Mouse (Mus musculus) embryonic facial prominence, embryonic 14.5 days (tissue): ENCODE measurements at regions not wholly inside any gene's neighbourhood (a gene's known extent, or its start where the extent isn't known, plus 50 kb on each side); places are given as distances from the start of the nearest gene placed in this dataset.

Source experiments
- ATAC-seq: fragments of 200-750 bp; cut with Nextera tagmentation; 2 replicates; pipeline ENCODE4 v1.8.0; 2017; ENCODE audit warnings: low read depth, moderate number of reproducible peaks, moderate TSS enrichment
- DNase-seq: peaks from one replicate; pipeline ENCODE4 v3.0.0-alpha.2; 2015; ENCODE audit warnings: low spot score
- H3K27ac ChIP-seq: fragments of 300-500 bp; sonication (generic); replicated peaks from 2 replicates; pipeline ENCODE4 v1.5.1; 2014; ENCODE audit warnings: low read depth, mild to moderate bottlenecking, low read length, moderate library complexity
- H3K27me3 ChIP-seq: fragments of 300-500 bp; sonication (generic); replicated peaks from 2 replicates; pipeline ENCODE4 v1.6.1; 2014; ENCODE audit warnings: low read length; ENCODE audit not compliant: control insufficient read depth, insufficient read depth
- H3K36me3 ChIP-seq: fragments of 300-500 bp; sonication (generic); 2 replicates; pipeline ENCODE4 v1.6.1; 2014; ENCODE audit warnings: low read length, mixed read lengths; ENCODE audit not compliant: control insufficient read depth, insufficient read depth
- H3K4me1 ChIP-seq: fragments of 300-500 bp; sonication (generic); 2 replicates; pipeline ENCODE4 v1.6.1; 2014; ENCODE audit warnings: antibody characterized with exemption, low read length; ENCODE audit not compliant: control insufficient read depth, insufficient read depth
- H3K4me2 ChIP-seq: fragments of 300-500 bp; sonication (generic); 2 replicates; pipeline ENCODE4 v1.6.1; 2014; ENCODE audit warnings: low read depth, mild to moderate bottlenecking, low read length, moderate library complexity, mixed read lengths
- H3K4me3 ChIP-seq: fragments of 300-500 bp; sonication (generic); 2 replicates; pipeline ENCODE4 v1.5.1; 2014; ENCODE audit warnings: low read depth, mild to moderate bottlenecking, low read length
- H3K9ac ChIP-seq: fragments of 300-500 bp; sonication (generic); 2 replicates; pipeline ENCODE4 v1.6.1; 2014; ENCODE audit warnings: low read depth, mild to moderate bottlenecking, low read length, moderate library complexity, mixed read lengths
- H3K9me3 ChIP-seq: fragments of 300-500 bp; sonication (generic); 2 replicates; pipeline ENCODE4 v1.6.1; 2016; ENCODE audit warnings: low read length; ENCODE audit not compliant: control insufficient read depth
- WGBS: fragments of 180-500 bp; shearing (Covaris S2); extraction: QIAGEN DNeasy Blood & Tissue Kit; methylation state at CpG from one replicate; pipeline ENCODE4 v1.1.7; 2014; 5-methylcytosine and 5-hydroxymethylcytosine counted together

DNA sequence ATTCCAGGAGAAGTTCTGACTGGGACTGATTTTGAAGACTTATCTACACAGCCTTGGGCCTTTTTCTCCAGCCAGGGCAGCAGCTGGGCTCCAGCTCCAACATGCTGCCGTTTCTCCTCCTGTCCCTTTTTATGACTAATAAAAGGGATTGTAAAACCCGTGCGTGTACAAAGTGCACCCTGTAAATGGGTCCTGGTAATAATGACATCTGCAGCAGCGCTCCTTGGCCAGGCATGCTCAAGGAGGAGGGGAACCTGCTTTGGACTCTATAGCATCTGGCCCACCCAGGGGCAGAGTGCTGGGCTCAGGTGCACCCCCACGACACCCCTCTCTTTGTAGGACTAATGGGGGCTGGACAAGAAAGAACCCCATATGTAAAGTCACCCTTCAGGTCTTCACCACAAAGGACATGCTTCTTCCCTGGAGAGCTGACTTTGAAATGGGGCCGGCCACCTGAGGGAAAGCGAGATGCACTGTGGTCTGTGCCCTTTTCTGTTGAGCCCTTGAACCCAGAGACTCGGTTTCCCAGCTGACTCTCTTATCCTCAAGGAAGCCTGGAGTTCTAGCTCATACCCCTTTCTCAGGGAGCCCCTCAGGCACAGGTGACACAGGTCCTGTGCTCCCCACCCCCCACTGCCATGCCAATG lies 61.4 kb downstream of the Mrpl23 start:
- WGBS, result 76% methylated on average over 8 of the region's 8 CpGs
- Histone ChIP-seq H3K9ac (no peak overlapping the region), H3K27ac (no peak overlapping the region), H3K9me3 (no peaks in the 10 kb centered on the region), H3K36me3 (no peaks in the 10 kb centered on the region), H3K27me3 (no peaks in the 10 kb centered on the region), H3K4me1 (peaks cover 32% of the 10 kb centered on the region), H3K4me3 (no peak overlapping the region), H3K4me2 (no peak overlapping the region)
- ATAC-seq, result no peak
- DNase-seq, result no peak

DNA sequence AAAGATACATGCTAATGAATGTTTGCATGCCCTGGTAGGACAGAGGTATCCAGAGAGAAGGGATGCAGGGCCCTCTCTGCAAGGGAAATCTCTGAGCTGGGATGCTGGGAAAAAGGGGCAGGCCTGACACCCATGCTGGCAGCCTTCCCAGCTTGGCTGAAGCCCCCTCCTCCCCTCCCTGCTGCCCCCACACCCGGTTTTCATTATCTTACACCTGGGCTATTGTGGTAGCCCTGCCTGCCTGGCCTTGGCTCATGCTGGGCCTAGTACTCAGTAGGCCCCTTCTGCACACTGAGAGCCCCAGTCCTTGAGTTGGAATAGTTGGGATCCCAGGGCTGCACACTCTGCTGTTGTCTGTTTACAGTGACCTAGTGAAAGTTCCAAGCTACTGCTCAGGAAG lies 62.9 kb downstream of the Mrpl23 start:
- no peak overlapping the region for H3K4me2 ChIP-seq
- 13% methylated on average over 1 of the region's 1 CpGs for WGBS
- no peak overlapping the region for H3K27ac ChIP-seq
- no peak for ATAC-seq
- H3K9ac ChIP-seq, result no peak overlapping the region
- H3K36me3 ChIP-seq, result no peaks in the 10 kb centered on the region
- no peak overlapping the region for H3K4me3 ChIP-seq
- no peak for DNase-seq
- H3K4me1 ChIP-seq, result peaks cover 32% of the 10 kb centered on the region
- H3K9me3 ChIP-seq, result no peaks in the 10 kb centered on the region
- H3K27me3 ChIP-seq, result no peaks in the 10 kb centered on the region

DNA sequence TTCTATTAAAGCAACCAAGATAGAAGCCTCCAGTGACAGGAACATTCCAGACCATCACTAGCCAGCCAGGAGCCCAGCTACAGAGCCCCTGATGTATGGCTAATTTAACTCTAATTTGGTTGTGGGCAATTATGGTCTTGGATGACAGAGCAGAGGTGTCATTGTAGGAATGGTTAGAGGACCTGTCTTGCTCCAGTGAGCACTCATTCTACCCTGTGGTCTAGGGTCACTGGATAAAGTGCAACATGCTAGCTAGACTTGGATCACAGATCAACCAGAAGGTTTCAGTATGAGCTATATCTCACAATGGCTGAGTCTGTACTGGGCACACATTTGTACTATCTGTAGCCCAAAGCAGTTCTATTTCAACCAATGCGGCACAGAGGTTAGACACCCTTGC lies 63.7 kb downstream of the Mrpl23 start:
- Histone ChIP-seq H3K27ac (no peak overlapping the region), H3K9me3 (no peaks in the 10 kb centered on the region), H3K9ac (no peak overlapping the region), H3K27me3 (no peaks in the 10 kb centered on the region), H3K4me2 (no peak overlapping the region), H3K4me3 (no peak overlapping the region), H3K4me1 (peaks cover 32% of the 10 kb centered on the region), H3K36me3 (no peaks in the 10 kb centered on the region)
- DNase-seq (no peak), ATAC-seq (no peak)
- 89% methylated on average over 1 of the region's 1 CpGs for WGBS

DNA sequence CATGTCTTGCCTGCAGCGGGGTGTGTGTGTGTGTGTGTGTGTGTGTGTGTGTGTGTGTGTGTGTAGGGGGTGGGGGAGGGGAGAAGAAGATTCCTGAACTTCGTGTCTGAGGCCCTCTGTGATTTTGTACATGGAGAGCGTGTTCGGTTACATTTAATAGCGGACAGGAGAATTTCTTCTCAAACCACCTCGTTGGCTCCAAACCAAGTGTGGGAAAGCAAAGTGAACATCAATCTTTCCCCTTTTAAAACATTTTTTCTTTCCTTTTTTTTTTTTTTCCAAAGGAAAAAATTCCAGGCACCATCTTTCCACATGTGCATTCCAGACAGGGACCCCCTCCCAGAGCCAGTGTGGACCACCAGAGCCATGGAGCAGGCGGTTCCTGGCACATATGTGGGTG lies 65.5 kb downstream of the Mrpl23 start:
- Histone ChIP-seq H3K9ac (no peak overlapping the region), H3K27me3 (no peaks in the 10 kb centered on the region), H3K4me3 (no peak overlapping the region), H3K36me3 (no peaks in the 10 kb centered on the region), H3K9me3 (no peaks in the 10 kb centered on the region), H3K27ac (peak overlapping the region; percentile 65), H3K4me2 (no peak overlapping the region), H3K4me1 (peaks cover 24% of the 10 kb centered on the region)
- DNase-seq (peak; percentile 85), ATAC-seq (no peak)
- 47% methylated on average over 7 of the region's 7 CpGs for WGBS

DNA sequence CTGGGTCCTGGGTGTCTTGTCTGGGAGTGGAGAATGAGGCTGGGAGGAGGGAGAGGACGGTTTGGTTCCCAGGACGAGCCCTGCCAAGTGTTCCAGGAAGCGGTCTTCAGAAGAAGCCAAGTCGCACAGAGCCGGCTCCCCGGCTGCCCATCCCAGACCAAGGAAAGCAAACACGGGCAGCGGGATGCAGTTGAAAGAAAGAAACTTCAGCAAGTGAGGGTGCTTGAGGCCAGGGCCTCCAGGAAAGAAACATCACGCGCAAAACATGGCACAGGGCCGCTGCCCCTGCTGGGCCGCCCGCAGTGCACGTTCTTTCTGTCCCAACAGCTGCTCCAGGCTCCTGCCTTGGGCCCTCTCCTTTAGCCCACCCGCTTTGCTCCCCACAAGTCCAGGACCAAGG lies 66.7 kb downstream of the Igf2 start:
- Histone ChIP-seq H3K9ac (no peak overlapping the region), H3K27me3 (no peaks in the 10 kb centered on the region), H3K27ac (peak overlapping the region; percentile 69; the same call in 1 of the 2 replicates), H3K4me1 (peaks cover 24% of the 10 kb centered on the region), H3K36me3 (no peaks in the 10 kb centered on the region), H3K4me3 (no peak overlapping the region), H3K9me3 (no peaks in the 10 kb centered on the region), H3K4me2 (no peak overlapping the region)
- 72% methylated on average over 15 of the region's 15 CpGs for WGBS
- DNase-seq (no peak), ATAC-seq (no peak)

DNA sequence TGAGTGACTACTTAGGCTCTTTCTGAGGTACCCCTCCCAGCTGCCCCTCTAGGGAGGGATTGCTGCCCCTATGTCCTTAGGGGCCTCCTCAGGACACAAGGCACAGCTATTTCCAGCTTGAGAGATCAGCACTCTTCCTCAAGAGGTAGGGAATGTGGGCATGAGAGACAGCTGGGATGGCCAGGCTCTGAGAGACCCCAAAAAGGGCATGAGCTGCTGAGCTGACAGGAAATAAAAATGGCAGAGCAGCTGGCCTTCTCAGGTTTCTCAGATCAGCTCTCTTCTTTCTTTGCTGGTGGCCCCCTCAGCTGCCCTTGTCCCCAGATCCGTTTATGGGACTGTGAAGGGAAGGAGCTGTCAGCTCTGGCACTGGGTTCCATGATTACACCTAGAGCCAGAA lies 66.2 kb downstream of the Igf2 start:
- no peaks in the 10 kb centered on the region for H3K27me3 ChIP-seq
- no peaks in the 10 kb centered on the region for H3K36me3 ChIP-seq
- ATAC-seq, result peak; percentile 64; the same call in 1 of the 2 replicates
- no peak overlapping the region for H3K9ac ChIP-seq
- no peaks in the 10 kb centered on the region for H3K9me3 ChIP-seq
- H3K4me3 ChIP-seq, result no peak overlapping the region
- 25% methylated on average over 1 of the region's 1 CpGs for WGBS
- DNase-seq, result peak; percentile 74
- H3K4me1 ChIP-seq, result peaks cover 21% of the 10 kb centered on the region
- H3K27ac ChIP-seq, result peak overlapping the region; percentile 69; the same call in 1 of the 2 replicates
- no peak overlapping the region for H3K4me2 ChIP-seq
